Mouse (Mus musculus) cortical plate, adult 2 months (tissue): ENCODE measurements at regions not wholly inside any gene's neighbourhood (a gene's known extent, or its start where the extent isn't known, plus 50 kb on each side); places are given as distances from the start of the nearest gene placed in this dataset.
"Not testable (repeated sequence)": the region's sequence is repeated elsewhere in the genome, so short reads cannot be mapped to it uniquely, and the experiment has no call there.

ENCODE experiments used
- CTCF ChIP-seq: fragments of 200-500 bp; IDR thresholded peaks from 2 replicates; pipeline ENCODE4 v1.5.1; 2011; ENCODE audit warnings: mild to moderate bottlenecking, control low read depth, low read length; ENCODE audit not compliant: insufficient read depth; ENCODE audit errors: extremely low read depth
- POLR2A ChIP-seq: fragments of 200-500 bp; IDR thresholded peaks from 2 replicates; pipeline ENCODE4 v1.6.1; 2011; ENCODE audit warnings: mild to moderate bottlenecking, low read length, control low read depth; ENCODE audit not compliant: insufficient read depth; ENCODE audit errors: extremely low read depth

- TF ChIP-seq CTCF, POLR2A: not testable (repeated sequence)
Measured at GRCm38 (mm10) chr9:92836156-92836555, 294.1 kb downstream of the Plod2 start.
